Mouse (Mus musculus): ENCODE data around the gene Chek2.
"Not testable (repeated sequence)": the region's sequence is repeated elsewhere in the genome, so short reads cannot be mapped to it uniquely, and the experiment has no call there.

The Chek2 gene

GRCm38 (mm10) chr5:110839038-110839677 lies 621 bp upstream of the Chek2 start:
- no peak for DNase-seq (ENCODE audit: low spot score in 2 of 2)

- DNase-seq (ENCODE audit: low spot score in 2 of 2), result peak in 1 of 2 experiments; percentile 33
These were observed 686 bp downstream of the Chek2 start for GRCm38 (mm10) chr5:110840465-110840864.

- no peak for DNase-seq (ENCODE audit: low spot score in 2 of 2)
These were observed 1.5 kb downstream of the Chek2 start for GRCm38 (mm10) chr5:110841046-110841862.

GRCm38 (mm10) chr5:110852990-110853389 lies 13.2 kb downstream of the Chek2 start:
- DNase-seq (ENCODE audit: low spot score in 2 of 2), result no peak

GRCm38 (mm10) chr5:110857091-110857490 lies 17.3 kb downstream of the Chek2 start:
- no peak for DNase-seq (ENCODE audit: low spot score in 2 of 2)

GRCm38 (mm10) chr5:110859013-110859650 lies 19.4 kb downstream of the Chek2 start:
- peak; percentile 52 to 59 for DNase-seq (ENCODE audit: low spot score in 2 of 2)

- no peak for DNase-seq (ENCODE audit: low spot score in 2 of 2)
These were observed 20.7 kb downstream of the Chek2 start for GRCm38 (mm10) chr5:110860445-110860844.

GRCm38 (mm10) chr5:110868460-110868859 lies 28.7 kb downstream of the Chek2 start:
- DNase-seq (ENCODE audit: low spot score in 2 of 2), result no peak

GRCm38 (mm10) chr5:110869242-110869669 lies 29.5 kb downstream of the Chek2 start:
- DNase-seq (ENCODE audit: low spot score in 2 of 2), result no peak

GRCm38 (mm10) chr5:110873160-110873559 lies 33.4 kb downstream of the Chek2 start:
- DNase-seq (ENCODE audit: low spot score in 2 of 2), result no peak

GRCm38 (mm10) chr5:110874711-110875110 lies 34.9 kb downstream of the Chek2 start:
- DNase-seq (ENCODE audit: low spot score in 2 of 2), result peak; percentile 52 to 60

GRCm38 (mm10) chr5:110875286-110875685 lies 35.5 kb downstream of the Chek2 start:
- no peak for DNase-seq (ENCODE audit: low spot score in 2 of 2)

GRCm38 (mm10) chr5:110877666-110878505 lies 38.1 kb downstream of the Chek2 start:
- no peak for DNase-seq (ENCODE audit: low spot score in 2 of 2)

GRCm38 (mm10) chr5:110878526-110878925 lies 38.7 kb downstream of the Chek2 start:
- not testable (repeated sequence) for DNase-seq (ENCODE audit: low spot score in 2 of 2)

GRCm38 (mm10) chr5:110879042-110879441 lies 39.3 kb downstream of the Chek2 start:
- DNase-seq (ENCODE audit: low spot score in 2 of 2), result no peak

- DNase-seq (ENCODE audit: low spot score in 2 of 2), result peak; percentile 93 to 94
These were observed 40.0 kb downstream of the Chek2 start, which contains the start of gene Ttc28 for GRCm38 (mm10) chr5:110879584-110880374. TSS of gene Ttc28 (plus strand) at chr5:110879803.

- no peak for DNase-seq (ENCODE audit: low spot score in 2 of 2)
These were observed 48.8 kb downstream of the Chek2 start for GRCm38 (mm10) chr5:110888596-110888995.

GRCm38 (mm10) chr5:110889945-110890344 lies 50.2 kb downstream of the Chek2 start:
- no peak for DNase-seq (ENCODE audit: low spot score in 2 of 2)

- no peak for DNase-seq (ENCODE audit: low spot score in 2 of 2)
These were observed 50.8 kb downstream of the Chek2 start for GRCm38 (mm10) chr5:110890561-110890960.

- no peak for DNase-seq (ENCODE audit: low spot score in 2 of 2)
These were observed 57.5 kb downstream of the Chek2 start for GRCm38 (mm10) chr5:110897114-110897788.
